ENCODE assay signal across 10 mouse cellular contexts in the genomic region with DNA sequence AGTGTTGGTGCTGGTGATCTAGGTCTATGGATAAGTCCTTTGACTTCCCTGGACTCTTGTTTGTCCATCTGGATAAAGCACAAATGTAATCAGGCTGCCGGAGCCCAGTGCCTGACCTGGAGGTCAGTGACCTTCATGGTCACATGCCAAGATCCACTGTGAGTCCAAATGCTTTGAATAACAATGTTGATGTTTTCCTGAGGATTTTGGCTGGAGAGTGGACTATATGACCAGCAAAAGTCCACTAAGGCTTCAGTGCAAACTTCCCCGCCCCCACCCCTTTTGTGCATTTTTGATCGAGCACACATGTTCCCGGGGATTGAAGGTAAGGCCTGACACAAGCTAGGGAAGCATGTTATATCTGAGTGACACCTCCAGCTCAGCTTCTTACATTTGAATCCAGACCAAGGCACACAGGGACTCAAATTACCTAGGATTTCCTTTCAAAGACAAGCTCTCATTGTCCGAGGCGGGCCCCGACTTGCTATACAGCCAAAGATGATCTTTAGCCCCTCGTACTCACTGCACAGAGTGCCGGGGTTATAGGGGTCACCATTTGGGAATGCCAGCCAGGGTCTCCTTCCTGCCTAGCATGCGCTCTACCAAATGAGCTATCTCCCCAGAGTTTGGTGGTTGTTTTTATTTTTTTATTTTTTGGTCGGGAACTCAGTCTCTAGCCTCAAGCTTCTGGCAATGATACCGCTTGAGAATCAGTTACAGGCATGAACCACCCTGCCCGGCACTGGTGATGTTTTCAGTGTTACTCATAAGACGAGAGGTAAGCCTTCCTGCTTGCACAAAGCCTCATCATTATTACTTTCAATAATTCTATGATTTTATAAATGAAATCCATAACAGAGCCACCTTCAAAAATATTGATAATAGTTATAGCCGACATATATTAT. TPM values are rescaled to one million over a fixed set of nuclear protein-coding genes. Genes with fewer than 3 reads are reported as not detected.
DNase-seq lines count a peak whose midpoint lies in the region; ATAC-seq and TF ChIP-seq lines count a peak whose summit lies in the region.
"Had no signal": no experiment of that assay in that cellular context is flagged by ENCODE, and none has a peak within 500 bp of the region (broad histone marks: within the 10 kb centered on the region; RNA-seq: fewer than 3 reads in every experiment).

No protein-coding gene starts in this region.

- H3K79me2 ChIP-seq in liver, adult 2 months (ENCODE audit: control insufficient read depth, insufficient read depth, low read length): no peaks in the 10 kb centered on the region

- no peak for TF ChIP-seq POLR2A in liver, adult 2 months (IDR thresholded peaks at IDR 0.05; ENCODE audit: extremely low read depth, insufficient read depth, low read length)

- H3K36me3 ChIP-seq in kidney, embryonic 15.5 days: no peaks in the 10 kb centered on the region
- no peaks in the 10 kb centered on the region for H3K36me3 ChIP-seq in liver, adult 2 months (ENCODE audit: control insufficient read depth, insufficient read depth, low read length)
- no peaks in the 10 kb centered on the region for H3K36me3 ChIP-seq in intestine, embryonic 16.5 days (ENCODE audit: control insufficient read depth, insufficient read depth, low read length)
- H3K36me3 ChIP-seq: heart, embryonic 13.5 days had no signal

- no peak overlapping the region for H3K9ac ChIP-seq in kidney, embryonic 15.5 days
- H3K9ac ChIP-seq in liver, adult 2 months (ENCODE audit: low read depth, low read length): peak overlapping the region; percentile 31; the same call in 1 of the 2 replicates
- H3K9ac ChIP-seq in intestine, embryonic 16.5 days (ENCODE audit: low read depth, low read length): no peak overlapping the region
- H3K9ac ChIP-seq: heart, embryonic 13.5 days had no signal

- H3K27ac ChIP-seq in kidney, embryonic 15.5 days: no peak overlapping the region
- peak overlapping the region; percentile 70 for H3K27ac ChIP-seq in liver, adult 2 months (replicated peaks; ENCODE audit: insufficient read depth, low read depth, low read length)
- no peak overlapping the region for H3K27ac ChIP-seq in intestine, embryonic 16.5 days (ENCODE audit: low read length)
- H3K27ac ChIP-seq: heart, embryonic 13.5 days had no signal

- no peak for TF ChIP-seq CTCF in liver, adult 2 months (IDR thresholded peaks at IDR 0.05; ENCODE audit: low read depth, low read length)

- no peaks in the 10 kb centered on the region for H3K9me3 ChIP-seq in kidney, embryonic 15.5 days (replicated peaks)
- no peaks in the 10 kb centered on the region for H3K9me3 ChIP-seq in intestine, embryonic 16.5 days (ENCODE audit: control insufficient read depth, low read length)
- H3K9me3 ChIP-seq: heart, embryonic 13.5 days had no signal

- no peak overlapping the region for H3K4me3 ChIP-seq in kidney, embryonic 15.5 days (replicated peaks)
- no peak overlapping the region for H3K4me3 ChIP-seq in liver, adult 2 months (ENCODE audit: insufficient read depth, low read depth, low read length)
- H3K4me3 ChIP-seq in intestine, embryonic 16.5 days (ENCODE audit: low read length): no peak overlapping the region
- H3K4me3 ChIP-seq: heart, embryonic 13.5 days had no signal

- peaks cover 8% of the 10 kb centered on the region; the same call in 1 of the 2 replicates for H3K4me1 ChIP-seq in kidney, embryonic 15.5 days
- H3K4me1 ChIP-seq in liver, adult 2 months (ENCODE audit: control insufficient read depth, insufficient read depth, low read length): peaks cover 8% of the 10 kb centered on the region
- H3K4me1 ChIP-seq in intestine, embryonic 16.5 days (ENCODE audit: control insufficient read depth, insufficient read depth, low read length): peaks cover 2% of the 10 kb centered on the region; the same call in 1 of the 2 replicates

- no peak overlapping the region for H3K4me2 ChIP-seq in kidney, embryonic 15.5 days
- no peak overlapping the region for H3K4me2 ChIP-seq in intestine, embryonic 16.5 days (ENCODE audit: low read depth, low read length)
- H3K4me2 ChIP-seq: heart, embryonic 13.5 days had no signal

- WGBS in kidney, embryonic 15.5 days: 49% methylated on average over 15 of the region's 15 CpGs
- WGBS in liver, adult 2 months: 25% methylated on average over 15 of the region's 15 CpGs
- WGBS in intestine, embryonic 16.5 days: 70% methylated on average over 15 of the region's 15 CpGs

- H3K27me3 ChIP-seq in kidney, embryonic 15.5 days: no peaks in the 10 kb centered on the region
- no peaks in the 10 kb centered on the region for H3K27me3 ChIP-seq in liver, adult 2 months (ENCODE audit: control insufficient read depth, insufficient read depth, low read length)
- H3K27me3 ChIP-seq in intestine, embryonic 16.5 days (replicated peaks; ENCODE audit: control insufficient read depth, insufficient read depth, low read length): no peaks in the 10 kb centered on the region
- H3K27me3 ChIP-seq: heart, embryonic 13.5 days had no signal

- ATAC-seq in kidney, embryonic 15.5 days (replicated peaks; ENCODE audit: low FRiP score): no peak; the same call in 1 of the 2 replicates
- no peak for ATAC-seq in megakaryocyte, adult 5-6 weeks (ENCODE audit: poor library complexity, severe bottlenecking)
- ATAC-seq in intestine, embryonic 16.5 days: no peak

- peak; percentile 89 for DNase-seq in kidney, adult 11 months
- DNase-seq in adrenal gland, adult 2 months: peak; percentile 62
- peak; percentile 72 for DNase-seq in fibroblast of lung, adult 2 months (ENCODE audit: low read depth)
- peak; percentile 95 for DNase-seq in liver, adult 2 months (ENCODE audit: extremely low read depth, low read depth, low spot score)
- no peak for DNase-seq in frontal cortex, postnatal 10 days (ENCODE audit: low spot score in 2 of 2)
- DNase-seq: lung, postnatal 10 days had no signal

RNA-seq across cellular contexts. Expression of a gene that starts 47.3 kb away (rescaled TPM):
- polyA plus RNA-seq in kidney, embryonic 15.5 days (2015; fragmentation: Nextera tagmentation; extraction: Ambion mirVana): 607 and 612 TPM in 2 replicates
- 100 to 1,000 TPM; 282 to 367 TPM for total RNA-seq in adrenal gland, adult 2 months (2021)
- polyA plus RNA-seq in adrenal gland, adult 2 months (2012; rRNA removed): 182 and 197 TPM in 2 replicates
- 146 and 163 TPM in 2 replicates for total RNA-seq in liver, adult 2 months (2014; rRNA removed)
- 92.4 and 116 TPM in 2 replicates for polyA plus RNA-seq in liver, adult 2 months (2012; rRNA removed)
- total RNA-seq in megakaryocyte, adult 5-6 weeks (2015): 14.5 and 19.5 TPM in 2 replicates
- 11.3 and 13.3 TPM in 2 replicates for total RNA-seq in megakaryocyte, adult 5-6 weeks (2017)
- 334 and 375 TPM in 2 replicates for polyA plus RNA-seq in intestine, embryonic 16.5 days (2015; fragmentation: Nextera tagmentation; extraction: Ambion mirVana)

Comparison
In these comparisons a context has a peak if more than half of its experiments do, and no peak if none do; other contexts are left out.
1. DNase-seq: peak in kidney, adult 11 months (single experiment), adrenal gland, adult 2 months (single experiment), fibroblast of lung, adult 2 months (single experiment) and liver, adult 2 months (single experiment); none in frontal cortex, postnatal 10 days (0 of 2).